Mouse (Mus musculus): Measurements from ENCODE around the gene Nubpl.

DNA sequence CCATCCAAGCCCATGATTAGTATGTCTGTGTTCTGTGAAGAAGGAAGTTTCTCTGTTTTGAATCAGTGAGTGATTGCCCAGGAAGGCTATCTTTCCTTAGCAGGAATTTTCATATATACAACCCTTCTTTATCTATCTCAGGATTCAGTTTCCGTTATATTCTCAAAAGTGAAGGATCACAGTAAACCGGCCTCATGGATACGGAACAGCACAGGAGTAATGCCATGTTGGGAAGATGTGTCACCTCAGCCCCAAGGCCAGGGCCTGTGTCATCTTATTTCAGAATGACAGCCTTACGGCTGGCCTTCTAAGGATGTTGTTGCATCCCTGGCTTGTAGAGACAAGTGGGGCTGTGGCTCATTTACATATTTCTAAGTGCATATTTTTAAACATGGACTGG, 231.0 kb downstream of the Nubpl start:
- TF ChIP-seq CHD2 (IDR thresholded peaks at IDR 0.05; ENCODE audit: low read depth, low read length) (no peak), ZC3H11A (IDR thresholded peaks at IDR 0.05; ENCODE audit: borderline replicate concordance, low read depth, low read length) (no peak), HCFC1 (IDR thresholded peaks at IDR 0.05; ENCODE audit: borderline replicate concordance, insufficient read depth, low read length) (no peak), MAFK (IDR thresholded peaks at IDR 0.05; ENCODE audit: insufficient read depth, low read depth, low read length) (no peak), ZNF384 (IDR thresholded peaks at IDR 0.05; ENCODE audit: low read depth, low read length) (no peak)
